Mouse (Mus musculus) CD4-positive helper T cell, adult 2 months (primary cell): ENCODE measurements around the gene Mok.

Experiments used
- DNase-seq: peaks from one replicate; pipeline ENCODE4 v3.0.0-alpha.2; 2012; ENCODE audit warnings: low read depth, missing footprints, low spot score

Gene Mok

DNA sequence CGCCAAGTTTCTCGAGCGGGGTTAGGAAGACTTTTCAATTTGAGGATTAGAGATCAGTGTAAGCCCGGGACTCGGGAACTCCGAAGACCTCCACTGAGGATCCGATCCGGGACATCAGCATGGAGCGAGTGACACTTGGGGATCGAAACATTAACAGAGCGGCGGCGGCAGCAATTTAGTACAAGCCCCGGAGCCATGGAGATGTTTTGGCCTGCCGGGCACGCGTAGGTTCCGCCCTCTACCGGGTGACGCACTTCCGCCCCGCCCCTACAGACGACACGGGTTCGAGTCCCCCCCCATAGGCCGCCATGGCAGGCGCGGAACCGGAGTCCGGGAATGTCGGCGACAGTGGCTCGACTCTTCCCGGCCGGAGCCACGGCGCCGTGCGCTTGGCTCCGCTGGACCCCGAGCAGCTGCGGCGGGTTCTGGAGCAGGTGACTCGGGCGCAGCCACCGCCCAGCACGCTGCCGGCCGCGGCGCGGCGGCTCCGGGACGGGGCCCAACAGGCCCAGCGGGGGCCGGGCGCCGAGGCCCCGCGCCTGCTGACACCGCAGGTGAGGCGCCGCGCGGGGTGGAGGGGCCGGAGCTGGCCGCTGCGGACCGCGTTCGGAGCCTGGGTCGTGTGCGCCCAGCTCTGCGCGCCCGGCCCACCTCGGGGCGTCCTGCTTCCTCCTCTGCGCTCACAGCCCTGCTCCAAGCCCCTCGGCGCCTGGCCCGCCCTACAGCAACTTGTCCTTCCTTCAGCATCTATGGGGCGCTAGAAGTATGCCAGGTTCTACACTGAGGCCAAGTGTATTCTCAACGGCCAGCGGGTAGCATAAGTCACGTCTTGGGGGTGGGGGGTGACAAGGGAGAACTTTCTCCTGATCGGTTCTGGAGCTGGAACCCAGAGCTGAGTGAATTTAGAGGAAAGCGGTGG, 9.5 kb upstream of the Mok start, which contains the start of gene Zfp839:
Gene Zfp839, plus strand, starts transcription at position 244 of the 919 bp plus-strand sequence.
- peak; percentile 65 for DNase-seq

DNA sequence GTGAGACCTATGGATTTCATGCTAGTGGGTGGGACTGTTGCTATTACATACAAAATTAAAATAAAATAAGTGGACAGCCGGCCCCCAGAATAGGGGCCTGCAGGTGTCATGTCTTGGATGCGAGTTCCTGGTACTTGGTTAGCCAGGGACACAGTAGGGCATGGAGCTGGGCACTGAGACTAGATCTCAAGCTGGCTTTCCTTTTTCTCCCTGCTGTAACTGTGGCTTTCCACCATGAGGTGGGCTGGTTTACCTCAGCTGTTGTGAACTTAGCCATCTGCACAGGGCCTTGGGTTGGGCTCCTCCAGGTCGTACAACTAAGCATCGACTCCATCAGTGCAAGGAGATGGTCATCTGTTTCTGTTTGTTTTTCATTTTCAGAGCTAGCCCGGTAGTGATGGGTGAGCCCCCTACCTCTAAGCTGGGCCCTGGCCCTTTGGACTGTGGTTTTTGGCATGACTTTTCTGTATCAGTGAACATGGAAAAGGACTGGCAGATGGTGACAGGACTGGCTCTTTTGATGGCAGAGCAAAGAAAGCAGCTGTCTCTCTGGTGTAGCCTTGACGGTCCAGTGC, 5.5 kb upstream of the Mok start:
- no peak for DNase-seq

DNA sequence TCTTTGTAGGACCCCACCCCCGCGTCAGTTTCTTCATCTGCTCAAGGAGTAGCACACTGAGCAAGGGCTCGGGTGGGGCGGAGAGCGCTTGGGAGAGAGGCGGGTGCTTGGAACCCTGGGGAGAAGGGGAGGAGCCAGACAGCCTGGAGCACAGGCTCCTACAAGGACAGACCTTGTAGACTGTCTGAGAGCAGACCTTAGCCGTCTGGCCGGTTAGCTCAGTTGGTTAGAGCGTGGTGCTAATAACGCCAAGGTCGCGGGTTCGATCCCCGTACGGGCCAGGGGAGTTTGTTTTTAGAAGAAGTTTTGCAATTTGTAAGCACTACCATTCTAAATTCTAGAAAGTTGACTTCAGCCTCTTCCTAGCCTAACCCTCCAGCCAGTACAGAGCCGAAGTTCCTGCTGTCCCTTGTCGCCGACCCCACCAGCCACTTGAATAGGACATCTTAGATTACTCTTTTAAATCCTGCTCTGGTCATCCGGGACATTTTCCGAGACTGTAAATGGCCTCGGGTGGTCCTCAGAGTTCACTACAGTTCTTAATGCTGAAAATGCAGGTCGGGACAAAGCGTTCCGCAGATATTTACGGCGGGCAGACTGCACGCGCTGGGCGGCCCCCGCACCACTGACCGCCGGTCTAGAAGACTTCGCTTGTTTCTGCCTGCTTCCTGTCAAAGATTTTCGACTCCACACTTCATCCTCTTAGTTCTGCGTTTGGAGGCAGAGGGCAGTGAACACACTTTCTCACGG, 4.6 kb upstream of the Mok start:
- peak; percentile 65 for DNase-seq

DNA sequence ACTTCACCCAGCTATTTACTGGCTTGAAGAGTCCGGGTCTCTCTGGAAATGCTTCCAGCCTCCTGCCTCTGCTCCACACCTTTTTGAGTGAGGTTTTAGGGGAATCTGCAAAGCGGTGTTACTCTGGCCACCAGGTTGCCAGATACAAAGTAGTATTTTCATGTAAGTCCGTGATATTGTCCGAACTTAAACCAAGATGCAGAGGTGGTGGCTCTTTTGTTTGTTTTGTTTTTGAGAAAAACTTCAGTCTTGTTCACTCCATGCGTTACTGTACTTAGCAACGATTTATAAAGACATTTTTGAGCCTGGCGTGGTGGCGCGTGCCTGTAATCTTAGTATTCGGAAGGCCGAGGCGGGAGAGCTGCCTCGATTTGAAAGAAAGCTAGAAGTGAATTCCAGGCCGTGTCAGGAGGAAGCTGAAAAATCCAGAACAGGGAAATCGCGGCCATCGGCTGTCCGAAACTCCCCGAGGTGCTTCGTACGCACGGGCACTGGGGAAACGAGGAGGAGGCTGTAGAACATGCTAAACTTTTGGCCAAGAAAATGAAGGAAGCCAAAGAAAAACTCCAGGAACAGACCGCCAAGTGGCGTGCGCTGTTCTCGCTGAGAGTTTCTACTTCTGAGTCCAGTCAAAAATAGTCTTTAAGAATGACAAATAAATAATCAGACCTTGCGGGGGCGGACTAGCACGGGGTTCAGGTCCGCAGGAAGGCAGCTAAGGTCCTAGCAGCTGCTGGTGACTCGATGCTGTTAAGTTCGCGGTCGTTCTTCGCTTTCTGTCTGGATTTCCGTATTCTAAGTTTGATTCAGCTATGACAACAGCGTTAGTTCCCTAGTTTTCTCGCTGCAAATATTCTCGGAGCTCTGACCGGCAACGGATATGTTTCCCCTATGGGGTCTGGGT, 3.7 kb upstream of the Mok start:
- no peak for DNase-seq

DNA sequence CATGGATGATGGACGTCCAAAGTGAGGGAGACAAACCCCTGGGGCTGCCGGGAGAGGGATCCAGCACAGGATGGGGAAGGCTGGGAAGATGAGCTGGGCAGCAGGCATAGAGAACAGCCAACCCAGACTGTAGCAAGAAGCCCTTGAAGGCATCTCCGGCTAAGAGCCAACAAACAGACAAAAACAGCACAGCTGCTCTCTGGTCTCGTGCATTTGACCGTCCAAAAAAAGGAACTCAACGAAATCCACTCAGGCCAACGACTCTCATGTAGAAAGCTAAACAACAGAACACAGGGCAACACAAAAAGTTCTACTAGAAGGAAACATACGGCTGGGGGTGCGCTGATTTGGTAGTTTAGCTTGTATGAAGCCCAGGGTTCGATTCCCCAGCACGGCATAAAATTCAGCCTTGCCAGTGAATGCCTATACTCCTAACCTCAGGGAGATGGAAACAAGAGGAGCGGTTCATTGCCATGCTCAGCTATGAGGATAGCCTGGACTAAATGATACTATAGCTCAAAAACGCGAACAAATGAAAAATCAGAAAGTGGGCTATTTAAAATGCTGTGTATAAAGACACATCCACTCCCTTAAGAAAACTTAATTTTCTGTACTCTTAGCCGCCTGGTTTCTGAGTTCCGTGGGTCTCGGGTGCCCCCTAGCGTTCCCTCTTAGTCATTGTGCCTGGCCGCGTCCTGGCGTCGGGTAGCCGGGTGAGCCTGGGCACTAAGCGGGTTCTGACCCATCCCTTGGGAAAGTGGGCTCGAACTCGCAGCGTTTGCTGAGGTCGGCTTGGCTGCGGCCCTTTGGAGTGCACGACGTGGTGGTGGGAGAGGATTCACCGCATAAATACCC, 2.7 kb upstream of the Mok start:
- peak; percentile 82 for DNase-seq

DNA sequence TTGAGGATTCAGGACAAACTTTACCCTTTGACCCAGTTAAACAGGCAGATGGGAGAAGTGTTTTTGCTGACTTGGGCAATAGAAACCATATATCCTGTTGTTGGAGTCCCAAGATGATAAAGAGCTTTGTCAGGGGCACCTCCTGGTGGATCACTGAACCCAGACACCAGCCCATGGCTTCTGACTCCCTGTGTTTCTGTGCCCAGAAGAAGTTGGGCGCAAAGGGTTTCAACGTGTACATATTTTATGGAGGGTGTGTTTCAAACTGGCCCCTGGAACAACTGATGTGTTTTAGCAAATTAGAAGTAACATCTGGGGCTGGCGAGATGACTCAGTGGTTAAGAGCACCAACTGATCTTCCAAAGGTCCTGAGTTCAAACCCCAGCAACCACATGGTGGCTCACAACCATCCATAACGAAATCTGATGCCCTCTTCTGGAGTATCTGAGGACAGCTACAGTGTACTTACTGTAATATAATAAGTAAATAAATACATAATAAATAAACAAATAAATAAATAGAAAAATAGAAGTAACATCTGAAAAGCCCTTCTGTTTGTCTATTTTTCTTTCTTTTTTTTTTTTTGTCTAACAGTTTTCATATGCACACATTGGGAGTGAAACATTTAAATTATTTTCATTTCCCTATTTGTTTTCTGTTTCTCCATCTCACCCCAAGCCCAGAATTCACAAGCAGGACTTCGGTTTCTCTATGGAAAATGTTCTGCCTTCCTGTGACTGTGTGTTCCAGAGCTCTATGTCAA, 1.2 kb upstream of the Mok start:
- no peak for DNase-seq

DNA sequence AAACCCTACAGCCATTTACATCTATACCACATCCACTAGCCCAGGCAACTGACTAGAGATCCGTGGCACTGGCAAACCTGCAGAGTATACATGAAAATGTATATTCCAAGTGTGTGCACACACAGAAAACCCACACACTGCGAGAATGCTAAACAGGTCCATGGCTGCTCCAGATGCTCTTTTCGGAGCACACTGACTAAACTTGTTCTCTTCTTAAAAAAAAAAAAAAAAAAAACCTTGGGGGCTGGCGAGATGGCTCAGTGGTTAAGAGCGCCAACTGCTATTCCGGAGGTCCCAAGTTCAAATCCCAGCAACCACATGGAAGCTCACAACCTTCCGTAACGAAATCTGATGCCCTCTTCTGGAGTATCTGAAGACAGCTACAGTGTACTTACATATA, 2.9 kb downstream of the Mok start:
- DNase-seq: no peak

DNA sequence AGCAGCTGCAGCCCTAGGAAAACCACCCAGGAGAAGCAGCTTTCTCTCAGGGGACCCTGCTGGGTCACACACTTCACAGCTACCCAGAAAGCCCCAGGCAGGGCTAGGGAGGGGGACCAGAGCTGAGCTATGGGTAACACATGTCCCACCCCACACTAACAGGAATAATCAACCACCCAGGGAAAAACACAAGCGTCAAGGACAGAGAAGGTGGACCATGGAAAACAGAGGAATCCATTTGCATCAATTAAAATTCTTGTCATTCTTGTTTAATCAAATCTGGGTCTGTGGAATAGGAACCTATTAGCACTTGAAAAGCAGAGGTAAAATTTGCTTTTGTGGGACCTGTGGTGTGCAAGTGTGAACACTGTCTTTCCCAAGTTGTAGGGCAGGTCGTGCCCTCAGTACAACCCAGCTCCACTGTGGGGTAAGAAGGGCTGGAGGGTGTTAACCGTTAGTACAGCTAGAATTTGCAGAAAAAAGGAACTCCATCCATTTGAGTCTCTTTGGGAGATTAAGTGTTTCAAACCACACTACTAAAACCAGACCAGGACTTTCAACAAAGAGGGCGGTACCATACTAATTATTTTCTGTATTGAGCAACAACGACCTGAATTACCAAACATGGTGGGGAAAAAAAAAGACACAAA, 3.4 kb downstream of the Mok start:
- no peak for DNase-seq

DNA sequence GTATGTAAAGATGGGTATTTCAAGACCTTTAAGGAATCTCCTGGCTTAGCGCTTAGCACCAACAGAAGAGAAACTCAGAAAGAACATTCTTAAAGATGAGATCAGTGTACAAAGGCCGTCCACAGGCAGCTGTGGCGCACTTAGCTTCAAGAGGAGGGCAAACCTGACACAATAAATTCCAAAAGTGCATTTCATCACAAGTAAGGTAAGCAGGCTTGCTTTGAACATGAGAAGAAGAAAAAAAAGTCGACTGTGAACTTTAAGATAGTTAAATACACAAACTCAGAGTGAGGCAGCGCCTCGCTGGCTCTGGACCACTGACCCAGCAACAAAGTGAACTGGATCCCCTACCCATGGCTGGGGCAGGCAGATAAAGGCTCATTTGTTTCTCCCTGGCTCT, 4.0 kb downstream of the Mok start:
- DNase-seq: no peak

DNA sequence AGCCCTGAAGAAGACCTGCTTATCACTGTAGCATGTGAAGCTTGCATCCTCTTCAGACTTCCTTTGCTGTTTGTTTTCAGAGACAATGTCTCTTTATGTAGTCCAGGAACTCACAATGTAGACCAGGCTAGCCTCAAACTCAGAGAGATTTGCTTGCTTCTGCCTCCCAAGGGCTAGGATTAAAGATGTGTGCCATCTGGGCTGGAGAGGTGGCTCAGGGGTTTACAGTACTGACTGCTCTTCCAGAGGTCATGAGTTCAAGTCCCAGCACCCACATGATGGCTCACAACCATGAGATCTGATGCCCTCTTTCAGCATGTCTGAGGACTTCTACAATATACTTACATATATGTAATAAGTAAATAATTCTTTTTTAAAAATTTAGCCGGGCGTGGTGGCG, 5.6 kb downstream of the Mok start:
- DNase-seq: no peak

DNA sequence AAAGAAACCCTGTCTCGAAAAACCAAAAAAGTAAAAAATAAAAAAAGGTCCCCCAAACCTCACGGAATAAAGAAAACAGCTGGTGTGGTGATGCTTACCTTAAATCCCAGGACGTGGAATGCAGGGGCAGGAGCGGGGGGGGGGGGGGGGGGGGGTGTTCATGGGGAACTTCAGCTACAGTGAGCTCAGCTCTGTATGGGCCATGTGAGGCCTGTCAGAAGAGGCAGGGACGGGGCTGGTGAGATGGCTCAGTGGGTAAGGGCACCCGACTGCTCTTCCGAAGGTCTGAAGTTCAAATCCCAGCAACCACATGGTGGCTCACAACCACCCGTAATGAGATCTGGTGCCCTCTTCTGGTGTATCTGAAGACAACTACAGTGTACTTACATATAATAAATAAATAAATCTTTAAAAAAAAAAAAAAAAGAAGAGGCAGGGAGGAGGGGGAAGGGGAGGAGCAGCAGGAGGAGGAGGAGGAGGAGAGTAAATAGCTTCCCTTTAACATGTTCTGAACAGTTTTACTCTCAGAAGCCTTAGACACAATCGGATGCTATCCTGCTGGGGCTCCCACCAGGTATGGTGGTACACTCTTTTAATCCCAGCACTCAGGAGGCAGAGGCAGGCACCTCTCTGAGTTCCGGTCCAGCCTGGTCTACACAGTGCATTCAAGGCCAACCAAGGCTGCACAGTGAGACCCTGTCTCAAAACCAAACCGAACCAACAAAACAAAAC, 10.3 kb downstream of the Mok start:
- no peak for DNase-seq

DNA sequence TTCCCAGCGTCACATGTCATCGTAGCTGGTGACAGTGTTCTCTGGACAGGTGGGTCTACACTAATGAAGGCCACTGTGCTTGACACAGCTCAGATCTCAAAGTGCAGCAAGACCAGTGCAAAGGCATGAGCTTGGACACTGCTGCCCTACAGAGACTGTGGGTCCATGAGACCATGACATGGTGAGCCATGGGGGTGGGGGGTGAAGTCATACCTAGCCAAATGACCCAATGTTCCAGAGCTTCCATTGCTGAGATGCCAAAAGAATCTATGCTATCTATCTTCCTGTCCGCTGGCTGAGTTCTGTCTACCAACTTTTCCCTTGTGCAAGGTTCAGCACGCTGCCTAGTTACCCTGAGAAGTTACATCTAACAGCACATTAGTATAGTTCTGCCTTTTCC, 11.8 kb downstream of the Mok start:
- DNase-seq: no peak

DNA sequence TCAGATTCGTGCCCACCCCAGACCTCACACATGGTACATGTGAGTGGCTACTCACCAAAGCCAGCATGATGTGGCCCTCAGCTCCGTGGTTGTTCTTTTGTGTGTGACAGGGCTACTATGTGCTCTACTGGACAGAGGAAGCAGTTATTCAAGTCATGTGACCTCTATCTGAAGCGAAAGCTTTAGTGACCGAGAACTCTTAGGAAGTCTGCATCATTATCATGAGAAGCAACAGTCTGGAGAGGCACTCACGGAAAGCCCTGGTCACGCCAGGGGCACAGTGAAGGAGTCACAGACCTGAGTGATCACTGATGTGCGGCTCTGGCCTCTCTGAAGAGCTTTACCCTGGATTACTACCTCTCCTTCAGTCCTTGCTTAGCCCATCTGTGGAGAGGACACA, 18.4 kb downstream of the Mok start:
- no peak for DNase-seq

DNA sequence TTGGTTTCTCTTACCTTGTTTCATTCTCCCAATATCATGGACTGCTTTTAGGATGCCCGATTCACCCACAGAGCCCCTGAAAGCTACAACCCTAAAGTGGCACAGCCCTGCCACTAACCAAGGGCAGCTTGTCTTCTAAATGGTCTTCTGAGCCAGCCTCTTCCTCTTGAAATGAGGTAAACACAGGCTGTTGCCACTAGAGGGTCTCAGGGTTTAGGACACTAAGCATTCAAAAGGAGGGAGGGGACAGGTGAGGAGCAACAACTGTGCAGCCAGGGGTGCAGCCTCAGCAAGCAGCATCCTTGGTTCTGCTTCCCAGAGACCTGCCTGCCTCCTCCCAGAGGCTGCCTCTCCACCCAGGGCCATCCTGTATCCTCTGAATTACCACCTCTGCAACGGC, 19.0 kb downstream of the Mok start:
- DNase-seq: no peak

DNA sequence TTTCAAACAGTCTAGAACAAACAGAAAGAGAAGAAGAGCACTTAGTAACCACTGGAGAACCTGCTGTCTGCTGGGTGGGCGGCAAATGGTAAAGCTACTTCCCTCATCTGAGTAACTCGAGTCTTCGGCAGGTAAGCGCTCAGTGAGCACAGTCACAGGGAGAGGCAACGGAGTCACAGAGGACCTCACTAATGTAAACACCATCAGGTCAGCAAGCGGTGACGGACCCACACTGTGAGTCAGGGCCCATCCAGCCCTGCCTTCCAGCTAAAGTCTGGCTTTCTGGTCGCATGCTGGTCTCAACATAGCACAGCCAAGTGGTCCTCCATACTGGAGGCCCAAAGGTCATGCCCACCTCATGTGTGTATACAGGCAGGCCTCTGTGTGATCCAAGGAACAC, 21.4 kb downstream of the Mok start:
- DNase-seq: no peak

DNA sequence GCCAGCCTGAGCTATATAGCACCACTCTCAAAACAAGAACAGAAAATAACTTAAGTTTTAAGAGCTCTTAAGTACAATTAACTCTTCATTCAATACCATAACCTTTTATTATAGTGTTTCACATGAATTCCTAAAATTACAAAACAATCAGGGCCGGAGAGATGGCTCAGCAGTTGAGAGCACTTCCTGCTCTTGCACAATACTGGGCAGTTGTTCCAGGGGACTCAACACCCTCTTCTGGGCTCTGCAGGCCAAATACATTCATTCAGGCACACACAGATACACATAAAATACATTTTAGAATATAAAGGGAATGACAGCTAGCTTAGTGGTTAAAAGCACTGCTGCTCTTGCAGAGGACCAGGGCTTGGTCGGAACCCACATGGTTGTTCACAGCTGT, 23.9 kb downstream of the Mok start:
- no peak for DNase-seq

DNA sequence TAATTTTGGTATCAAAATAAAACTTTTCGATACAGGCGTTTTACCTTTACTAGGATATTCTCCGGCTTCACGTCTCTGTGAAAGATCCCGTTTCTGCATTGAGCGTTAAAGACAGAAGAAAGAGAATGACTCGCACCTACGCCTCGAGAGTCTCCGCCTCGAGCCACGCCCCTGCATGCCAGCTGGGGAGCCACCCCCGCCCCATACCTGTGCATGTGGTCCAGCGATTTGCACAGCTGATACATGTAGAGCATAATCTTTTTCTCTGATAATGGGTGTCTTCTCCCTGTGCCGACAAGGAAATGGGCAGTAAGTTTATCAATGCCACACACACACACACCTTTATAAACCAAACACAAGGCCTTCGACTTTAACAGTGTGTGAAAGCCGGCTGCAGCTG, 25.8 kb downstream of the Mok start:
- DNase-seq: no peak

DNA sequence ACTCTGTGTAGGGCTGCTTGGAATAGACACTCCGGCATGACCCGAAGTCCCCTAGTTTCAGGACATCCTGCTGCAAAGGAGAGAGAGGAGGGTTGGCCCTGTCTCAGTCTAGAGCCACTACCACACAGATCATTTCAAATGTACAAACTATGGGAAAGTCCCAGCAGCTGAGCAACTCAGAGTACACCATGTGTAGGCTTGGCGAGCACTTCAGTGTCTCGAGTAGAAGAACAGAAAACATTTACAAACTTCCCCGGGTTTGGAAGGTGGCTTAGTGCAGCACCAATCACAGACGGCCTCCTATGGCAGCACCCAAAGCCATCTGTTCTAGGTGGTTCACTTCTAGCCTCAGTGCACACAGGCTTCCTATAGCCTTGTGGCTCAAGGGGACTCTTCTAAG, 27.1 kb downstream of the Mok start:
- no peak for DNase-seq

DNA sequence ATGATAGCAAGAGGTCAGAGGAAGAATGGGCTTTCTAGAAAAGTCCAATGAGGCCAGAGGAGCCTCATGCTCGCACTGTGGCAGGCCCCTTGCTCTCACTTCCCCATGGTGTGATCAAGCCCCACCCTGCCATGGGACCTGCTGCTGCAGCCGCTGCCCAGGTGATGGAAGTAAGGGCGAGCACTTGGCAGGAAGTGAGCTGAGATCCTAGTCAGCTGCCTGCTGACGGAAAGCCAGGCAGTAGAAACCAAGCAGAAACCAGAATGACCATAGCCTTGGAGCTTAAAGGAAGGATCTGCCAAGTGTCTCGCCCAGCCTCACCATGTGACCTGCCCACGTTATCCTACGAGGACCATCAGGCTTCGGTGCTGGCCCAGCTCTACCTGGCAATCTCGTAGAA, 27.6 kb downstream of the Mok start:
- DNase-seq: no peak
